Mouse (Mus musculus): ENCODE measurements around the gene Nfib. TPM values are rescaled to one million over a fixed set of nuclear protein-coding genes. Genes with fewer than 3 reads are reported as not detected.

Gene Nfib
- total and polyA plus RNA-seq, 3 experiments, result 0.04 to 0.11 (median 0.09) TPM

DNA sequence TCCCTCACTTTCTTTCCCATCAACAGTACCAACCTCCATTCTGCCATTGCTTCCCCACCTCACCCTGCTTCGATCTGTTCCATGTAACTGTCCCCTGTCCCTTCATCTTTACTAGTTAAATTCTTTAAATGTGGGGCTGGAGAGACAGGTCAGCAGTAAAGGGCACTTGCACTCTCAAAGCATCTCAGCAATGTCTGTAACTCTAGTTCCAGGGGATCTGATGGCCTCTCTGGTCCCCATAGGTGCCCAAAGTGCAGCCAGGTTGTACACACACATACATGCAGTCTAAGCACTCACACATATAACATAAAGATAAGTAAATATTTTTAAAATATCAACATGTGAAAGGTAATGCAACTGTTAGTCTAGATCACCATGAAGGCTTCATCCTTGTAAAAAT, 356.5 kb downstream of the Nfib start:
- TF ChIP-seq IRF4 (IDR thresholded peaks at IDR 0.05; ENCODE audit: low read depth, low read length) (no peak), USF2 (conservative IDR thresholded peaks at IDR 0.05; ENCODE audit: low read depth, low read length) (no peak), MEF2A (IDR thresholded peaks at IDR 0.05; ENCODE audit: borderline replicate concordance, low read depth, low read length) (no peak), ZNF384 (IDR thresholded peaks at IDR 0.05; ENCODE audit: low read depth, low read length) (no peak), ZC3H11A (IDR thresholded peaks at IDR 0.05; ENCODE audit: low read depth, low read length) (no peak), RCOR1 (conservative IDR thresholded peaks at IDR 0.05; ENCODE audit: low read depth, low read length) (no peak), CHD2 (IDR thresholded peaks at IDR 0.05; ENCODE audit: low read length) (no peak), TCF12 (IDR thresholded peaks at IDR 0.05; ENCODE audit: low read depth, low read length) (no peak), EP300 (IDR thresholded peaks at IDR 0.05; ENCODE audit: low read length) (no peak), POLR2AphosphoS2 (IDR thresholded peaks at IDR 0.05; ENCODE audit: low read depth, low read length) (no peak), BHLHE40 (IDR thresholded peaks at IDR 0.05; ENCODE audit: low read depth, low read length) (no peak), JUND (conservative IDR thresholded peaks at IDR 0.05; ENCODE audit: low read depth, low read length) (no peak), UBTF (IDR thresholded peaks at IDR 0.05; ENCODE audit: low read depth, low read length) (no peak), KAT2A (IDR thresholded peaks at IDR 0.05; ENCODE audit: insufficient replicate concordance, low read length) (no peak), ETS1 (conservative IDR thresholded peaks at IDR 0.05; ENCODE audit: low read depth, low read length) (no peak), ZKSCAN1 (IDR thresholded peaks at IDR 0.05; ENCODE audit: borderline replicate concordance, low read depth, low read length) (no peak), MXI1 (IDR thresholded peaks at IDR 0.05; ENCODE audit: low read depth, low read length) (no peak)
- Histone ChIP-seq H3K9me3 (replicated peaks; ENCODE audit: low read length) (no peaks in the 10 kb centered on the region), H3K4me2 (ENCODE audit: insufficient read depth, low read depth, poor library complexity, severe bottlenecking) (no peak overlapping the region), H3K27me3 (replicated peaks) (no peaks in the 10 kb centered on the region), H3K4me1 (ENCODE audit: control insufficient read depth in 1 of 2, insufficient read depth in 2 of 2) (peaks cover 0 to 11% of the 10 kb centered on the region in 2 experiments; a peak in 2 of 4 replicates), H3K27ac (ENCODE audit: insufficient read depth, low read depth) (no peak overlapping the region), H3K9ac (ENCODE audit: insufficient read depth, low read depth) (no peak overlapping the region), H3K4me3 (replicated peaks in 1 of 3; ENCODE audit: low read depth in 2 of 3, low read length in 2 of 3, poor library complexity in 1 of 3) (no peak overlapping the region), H3K79me2 (replicated peaks; ENCODE audit: control insufficient read depth, extremely low read depth, insufficient read depth, poor library complexity, severe bottlenecking) (no peaks in the 10 kb centered on the region), H3K36me3 (replicated peaks in 1 of 2; ENCODE audit: control insufficient read depth in 1 of 2, insufficient read depth in 1 of 2, low read length in 1 of 2) (no peaks in the 10 kb centered on the region)
- in situ Hi-C loops (cut with MboI; ENCODE audit: low pct_ligation_motif_present, low pct_unique_long_range_greater_than_20kb, low sequenced_read_pairs) (no loop called here), dilution Hi-C loops (cut with MboI; ENCODE audit: extremely low pct_ligation_motif_present, extremely low pct_unique_long_range_greater_than_20kb, low sequenced_read_pairs) (no loop called here)
- DNase-seq (ENCODE audit: extremely low read depth), result no peak

DNA sequence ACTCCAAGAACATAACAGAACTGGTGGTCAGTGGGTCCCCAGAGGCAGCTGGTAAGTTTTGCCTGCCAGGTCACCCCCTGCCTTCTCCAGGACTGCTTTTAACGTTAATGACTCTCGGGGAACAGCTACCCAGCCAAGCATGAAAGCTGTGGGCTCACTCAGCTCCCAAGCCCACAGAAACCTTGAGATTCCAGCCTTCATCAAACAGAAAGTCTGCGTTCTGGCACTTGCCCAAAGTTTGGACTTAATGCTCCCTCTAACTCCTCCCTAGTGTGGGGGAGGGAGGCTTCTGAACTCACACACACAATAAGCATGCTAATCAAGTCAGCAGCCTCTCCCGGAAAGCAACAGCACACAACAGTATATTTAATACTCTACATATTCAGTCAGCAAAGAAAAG, 360.8 kb downstream of the Nfib start:
- Histone ChIP-seq H3K27ac (ENCODE audit: insufficient read depth, low read depth) (no peak overlapping the region), H3K4me3 (replicated peaks in 1 of 3; ENCODE audit: low read depth in 2 of 3, low read length in 2 of 3, poor library complexity in 1 of 3) (no peak overlapping the region), H3K4me2 (ENCODE audit: insufficient read depth, low read depth, poor library complexity, severe bottlenecking) (peak overlapping the region; percentile 30; the same call in 1 of the 2 replicates), H3K9me3 (replicated peaks; ENCODE audit: low read length) (no peaks in the 10 kb centered on the region), H3K79me2 (replicated peaks; ENCODE audit: control insufficient read depth, extremely low read depth, insufficient read depth, poor library complexity, severe bottlenecking) (no peaks in the 10 kb centered on the region), H3K9ac (ENCODE audit: insufficient read depth, low read depth) (no peak overlapping the region), H3K4me1 (ENCODE audit: control insufficient read depth in 1 of 2, insufficient read depth in 2 of 2) (peaks cover 0 to 11% of the 10 kb centered on the region in 2 experiments; a peak in 2 of 4 replicates), H3K27me3 (replicated peaks) (no peaks in the 10 kb centered on the region), H3K36me3 (replicated peaks in 1 of 2; ENCODE audit: control insufficient read depth in 1 of 2, insufficient read depth in 1 of 2, low read length in 1 of 2) (no peaks in the 10 kb centered on the region)
- dilution Hi-C loops (cut with MboI; ENCODE audit: extremely low pct_ligation_motif_present, extremely low pct_unique_long_range_greater_than_20kb, low sequenced_read_pairs), result no loop called here
- DNase-seq (ENCODE audit: extremely low read depth), result peak; percentile 6
- in situ Hi-C loops (cut with MboI; ENCODE audit: low pct_ligation_motif_present, low pct_unique_long_range_greater_than_20kb, low sequenced_read_pairs), result no loop called here
- TF ChIP-seq POLR2A (IDR thresholded peaks at IDR 0.05; ENCODE audit: low read depth, low read length) (no peak), CHD1 (IDR thresholded peaks at IDR 0.05; ENCODE audit: low read depth, low read length) (no peak)

All from CH12.LX (cell line).